Mouse (Mus musculus) midbrain, embryonic 16.5 days (tissue): ENCODE results near the gene Ptprt. TPM values are rescaled to one million over a fixed set of nuclear protein-coding genes. Genes with fewer than 3 reads are reported as not detected.

Experiments used
- ATAC-seq: fragments of 200-750 bp; cut with Nextera tagmentation; 2 replicates; pipeline ENCODE4 v1.8.0; 2017; ENCODE audit warnings: moderate TSS enrichment
- H3K27ac ChIP-seq: fragments of 300-500 bp; sonication (generic); 2 replicates; pipeline ENCODE4 v1.5.1; 2014; ENCODE audit warnings: mild to moderate bottlenecking, low read length, mixed read lengths
- H3K27me3 ChIP-seq: fragments of 300-500 bp; sonication (generic); 2 replicates; pipeline ENCODE4 v1.6.1; 2014; ENCODE audit warnings: low read depth, low read length, mixed read lengths; ENCODE audit not compliant: control insufficient read depth, insufficient read depth
- H3K36me3 ChIP-seq: fragments of 300-500 bp; sonication (generic); 2 replicates; pipeline ENCODE4 v1.6.1; 2014; ENCODE audit warnings: mild to moderate bottlenecking, low read length, moderate library complexity, mixed read lengths; ENCODE audit not compliant: control insufficient read depth, insufficient read depth
- H3K4me1 ChIP-seq: fragments of 300-500 bp; sonication (generic); 2 replicates; pipeline ENCODE4 v1.6.1; 2014; ENCODE audit warnings: mild to moderate bottlenecking, low read length, mixed read lengths; ENCODE audit not compliant: control insufficient read depth, insufficient read depth
- H3K4me2 ChIP-seq: fragments of 300-500 bp; sonication (generic); 2 replicates; pipeline ENCODE4 v1.6.1; 2014; ENCODE audit warnings: mild to moderate bottlenecking, low read length, mixed read lengths
- H3K4me3 ChIP-seq: fragments of 300-500 bp; sonication (generic); 2 replicates; pipeline ENCODE4 v1.5.1; 2014; ENCODE audit warnings: low read depth, mild to moderate bottlenecking, low read length, moderate library complexity, mixed read lengths
- H3K9ac ChIP-seq: fragments of 300-500 bp; sonication (generic); 2 replicates; pipeline ENCODE4 v1.6.1; 2014; ENCODE audit warnings: low read depth, low read length, mixed read lengths
- H3K9me3 ChIP-seq: fragments of 300-500 bp; sonication (generic); replicated peaks from 2 replicates; pipeline ENCODE4 v1.6.1; 2014; ENCODE audit warnings: mild to moderate bottlenecking, low read length, mixed read lengths; ENCODE audit not compliant: control insufficient read depth, poor library complexity, severe bottlenecking
- WGBS: fragments of 180-500 bp; shearing (Covaris S2); extraction: QIAGEN DNeasy Blood & Tissue Kit; methylation state at CpG from one replicate; pipeline ENCODE4 v1.1.7; 2014; 5-methylcytosine and 5-hydroxymethylcytosine counted together
- polyA plus RNA-seq: library from polyadenylated mRNA; unstranded; fragments of >200 nt; fragmentation: Nextera tagmentation; extraction: Ambion mirVana; gene quantifications from 2 replicates; pipeline ENCODE4 v1.2.1, GENCODE M21; 2015

Ptprt gene
- polyA plus RNA-seq, 1 experiment from 2014 or later: 12.4 TPM

DNA sequence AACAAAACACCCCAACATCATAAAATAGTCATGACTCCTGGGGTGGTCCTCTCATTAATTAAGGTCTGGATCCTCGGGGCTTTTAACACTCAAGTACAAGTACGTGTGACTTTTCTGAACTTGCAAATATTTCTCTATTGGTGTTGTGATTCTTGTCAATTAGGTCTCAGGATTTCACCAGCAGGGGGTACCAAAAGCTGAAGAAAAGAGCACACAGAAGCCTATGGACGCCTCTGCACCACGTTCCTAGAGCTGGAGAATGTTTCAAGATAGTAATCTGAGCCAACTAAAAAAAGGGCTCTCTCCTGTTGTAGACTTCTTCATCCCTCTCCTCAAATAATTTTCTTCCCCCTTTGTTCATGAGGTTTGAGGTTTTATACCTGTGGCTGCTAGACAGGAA lies 1000.1 kb downstream of the Ptprt start:
- WGBS: 29% methylated on average over 4 of the region's 4 CpGs
- H3K27ac ChIP-seq: no peak overlapping the region
- peaks cover 8% of the 10 kb centered on the region; the same call in 1 of the 2 replicates for H3K4me1 ChIP-seq
- H3K4me3 ChIP-seq: no peak overlapping the region
- H3K9me3 ChIP-seq: no peaks in the 10 kb centered on the region
- no peaks in the 10 kb centered on the region for H3K36me3 ChIP-seq
- H3K9ac ChIP-seq: no peak overlapping the region
- no peak for ATAC-seq
- no peak overlapping the region for H3K4me2 ChIP-seq
- no peaks in the 10 kb centered on the region for H3K27me3 ChIP-seq

DNA sequence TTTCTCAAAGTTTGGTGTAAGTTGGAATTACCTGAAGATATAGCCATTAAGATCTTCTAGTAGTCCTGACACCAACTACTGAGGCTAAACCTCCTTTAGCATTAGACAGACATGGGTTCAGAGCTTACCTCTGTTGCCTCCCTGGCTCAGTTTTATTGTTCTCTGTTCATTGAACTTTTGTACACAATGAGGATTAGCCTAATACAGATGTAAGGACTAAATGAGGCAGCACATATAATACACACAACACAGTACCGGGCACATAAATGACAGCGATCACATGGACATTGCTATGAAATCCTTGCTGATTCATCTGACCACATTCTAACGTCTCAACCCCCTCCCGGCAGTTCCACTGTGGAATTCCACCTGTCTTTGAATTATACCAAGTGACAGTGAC lies 1003.9 kb downstream of the Ptprt start:
- H3K27ac ChIP-seq: no peak overlapping the region
- 73% methylated on average over 4 of the region's 4 CpGs for WGBS

DNA sequence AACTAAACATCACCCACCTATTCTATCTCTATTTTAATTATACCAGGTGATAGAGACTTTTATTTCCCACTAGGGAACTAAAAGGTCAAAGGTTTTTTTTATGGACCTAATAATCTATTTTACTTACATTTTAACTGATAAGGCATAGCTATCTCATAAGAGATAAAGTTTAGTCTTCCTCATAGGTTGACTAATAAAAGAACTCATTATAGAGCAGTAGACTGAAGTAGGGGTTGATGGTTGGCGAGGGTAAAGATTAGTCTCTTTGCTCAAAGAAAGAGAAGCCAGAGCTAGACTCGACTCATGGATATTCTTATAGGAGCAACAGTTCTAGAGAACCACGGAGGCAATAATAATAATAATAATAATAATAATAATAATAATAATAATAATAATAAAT lies 1004.3 kb downstream of the Ptprt start:
- no peak for ATAC-seq
- Histone ChIP-seq H3K9ac (no peak overlapping the region), H3K4me2 (no peak overlapping the region), H3K9me3 (no peaks in the 10 kb centered on the region), H3K36me3 (no peaks in the 10 kb centered on the region), H3K27ac (no peak overlapping the region), H3K4me3 (no peak overlapping the region), H3K4me1 (no peaks in the 10 kb centered on the region; the same call in 1 of the 2 replicates), H3K27me3 (no peaks in the 10 kb centered on the region)
- 98% methylated on average over 3 of the region's 3 CpGs for WGBS

More for the DNA sequence above, 1003.9 kb downstream of the Ptprt start:
- H3K9ac ChIP-seq: no peak overlapping the region
- no peaks in the 10 kb centered on the region for H3K9me3 ChIP-seq
- H3K36me3 ChIP-seq: no peaks in the 10 kb centered on the region
- H3K4me1 ChIP-seq: peaks cover 3% of the 10 kb centered on the region; the same call in 1 of the 2 replicates
- no peak overlapping the region for H3K4me3 ChIP-seq
- no peak overlapping the region for H3K4me2 ChIP-seq
- no peaks in the 10 kb centered on the region for H3K27me3 ChIP-seq
- ATAC-seq: no peak

DNA sequence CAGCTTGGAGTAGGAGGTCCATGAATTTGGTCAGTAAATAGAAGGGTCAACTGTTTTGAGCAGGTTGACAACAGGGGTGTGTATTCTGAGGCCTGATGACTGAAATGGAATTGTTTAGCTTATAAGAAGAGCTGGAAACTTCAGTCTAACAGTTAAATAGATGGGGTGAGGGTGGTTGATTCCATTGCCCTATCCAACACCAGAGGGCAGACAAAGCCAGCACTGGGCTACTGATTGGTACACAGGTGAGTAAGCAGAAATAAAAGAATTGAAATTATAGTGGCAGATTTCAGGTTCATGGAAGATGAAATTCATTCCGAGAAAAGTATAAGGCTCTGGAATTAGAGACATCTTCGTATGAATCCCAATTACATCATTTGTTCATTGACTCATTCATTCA lies 1020.1 kb downstream of the Ptprt start:
- H3K4me1 ChIP-seq: peaks cover 4% of the 10 kb centered on the region; the same call in 1 of the 2 replicates
- H3K4me2 ChIP-seq: no peak overlapping the region
- no peaks in the 10 kb centered on the region for H3K27me3 ChIP-seq
- no peak overlapping the region for H3K9ac ChIP-seq
- ATAC-seq: no peak
- H3K36me3 ChIP-seq: no peaks in the 10 kb centered on the region
- no peak overlapping the region for H3K27ac ChIP-seq
- no peak overlapping the region for H3K4me3 ChIP-seq
- WGBS: 87% methylated on average over 2 of the region's 2 CpGs
- no peaks in the 10 kb centered on the region for H3K9me3 ChIP-seq

DNA sequence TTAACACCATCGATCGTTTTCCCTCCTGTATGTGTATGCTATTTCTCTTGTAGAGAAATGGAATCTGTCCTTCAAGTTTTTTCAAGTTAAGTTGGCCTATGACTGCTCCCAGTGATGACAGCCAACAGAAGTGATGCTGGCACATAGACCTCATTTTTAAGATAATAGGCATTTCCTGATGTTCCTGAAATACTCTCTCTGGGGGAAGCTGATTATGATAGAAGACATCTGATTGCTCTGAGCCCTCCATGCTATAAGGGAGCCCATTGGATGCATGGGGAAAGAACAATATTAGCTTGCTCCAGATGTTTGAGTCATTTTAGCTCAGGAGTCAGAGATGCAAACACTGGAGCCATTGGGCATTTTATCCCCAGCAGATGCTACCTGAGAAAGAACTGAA lies 1026.9 kb downstream of the Ptprt start:
- H3K4me2 ChIP-seq: no peak overlapping the region
- H3K27ac ChIP-seq: no peak overlapping the region
- WGBS: 95% methylated on average over 2 of the region's 2 CpGs
- no peaks in the 10 kb centered on the region for H3K27me3 ChIP-seq
- H3K9me3 ChIP-seq: no peaks in the 10 kb centered on the region
- ATAC-seq: no peak
- H3K4me3 ChIP-seq: no peak overlapping the region
- no peaks in the 10 kb centered on the region for H3K4me1 ChIP-seq
- H3K36me3 ChIP-seq: no peaks in the 10 kb centered on the region
- no peak overlapping the region for H3K9ac ChIP-seq

DNA sequence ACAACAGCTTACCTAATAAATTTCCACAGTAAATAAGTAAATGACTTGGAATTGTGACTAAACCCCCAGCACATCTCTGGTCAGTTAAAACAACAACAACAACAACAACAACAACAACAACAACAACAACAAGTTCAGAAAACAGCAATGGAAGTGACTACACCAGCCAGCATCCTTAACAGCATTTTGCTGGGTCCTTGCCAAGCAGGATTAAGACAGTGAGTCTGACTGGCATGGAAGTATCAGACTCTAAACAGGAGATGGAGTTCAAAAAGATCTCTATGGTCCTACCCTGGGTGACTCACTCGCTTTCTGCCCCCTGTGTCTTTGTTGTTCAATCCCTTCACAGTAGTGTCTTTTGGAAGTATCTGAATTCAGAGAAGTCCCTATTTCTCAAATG lies 1035.1 kb downstream of the Ptprt start:
- Histone ChIP-seq H3K4me3 (no peak overlapping the region), H3K4me2 (no peak overlapping the region), H3K4me1 (no peaks in the 10 kb centered on the region), H3K36me3 (no peaks in the 10 kb centered on the region), H3K9me3 (no peaks in the 10 kb centered on the region), H3K27me3 (no peaks in the 10 kb centered on the region), H3K27ac (no peak overlapping the region), H3K9ac (no peak overlapping the region)
- ATAC-seq: no peak
- WGBS: 74% methylated on average over 1 of the region's 1 CpGs

DNA sequence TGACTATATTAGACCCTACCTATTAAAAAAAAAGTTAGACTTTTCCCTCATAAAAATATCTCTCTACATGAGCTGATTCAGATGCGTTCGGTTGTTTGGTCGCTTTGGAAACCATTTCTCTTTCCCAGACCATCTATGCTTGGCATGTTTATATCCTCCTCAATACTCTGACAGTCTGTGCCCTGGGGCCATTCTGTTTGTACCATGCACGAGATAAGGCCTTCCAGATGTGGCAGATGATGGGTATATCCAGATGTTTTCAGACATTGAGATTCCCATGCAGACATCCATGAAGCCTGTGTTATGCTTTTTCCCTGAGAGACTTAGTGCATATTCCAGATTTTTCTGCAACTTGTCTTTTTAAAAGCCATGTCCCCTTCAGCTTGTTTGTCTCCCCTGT lies 1052.5 kb downstream of the Ptprt start:
- no peak overlapping the region for H3K4me2 ChIP-seq
- no peaks in the 10 kb centered on the region for H3K9me3 ChIP-seq
- no peak overlapping the region for H3K27ac ChIP-seq
- no peak overlapping the region for H3K9ac ChIP-seq
- no peaks in the 10 kb centered on the region for H3K4me1 ChIP-seq
- H3K4me3 ChIP-seq: no peak overlapping the region
- WGBS: 81% methylated on average over 4 of the region's 4 CpGs
- no peaks in the 10 kb centered on the region for H3K36me3 ChIP-seq
- no peak for ATAC-seq
- H3K27me3 ChIP-seq: no peaks in the 10 kb centered on the region

DNA sequence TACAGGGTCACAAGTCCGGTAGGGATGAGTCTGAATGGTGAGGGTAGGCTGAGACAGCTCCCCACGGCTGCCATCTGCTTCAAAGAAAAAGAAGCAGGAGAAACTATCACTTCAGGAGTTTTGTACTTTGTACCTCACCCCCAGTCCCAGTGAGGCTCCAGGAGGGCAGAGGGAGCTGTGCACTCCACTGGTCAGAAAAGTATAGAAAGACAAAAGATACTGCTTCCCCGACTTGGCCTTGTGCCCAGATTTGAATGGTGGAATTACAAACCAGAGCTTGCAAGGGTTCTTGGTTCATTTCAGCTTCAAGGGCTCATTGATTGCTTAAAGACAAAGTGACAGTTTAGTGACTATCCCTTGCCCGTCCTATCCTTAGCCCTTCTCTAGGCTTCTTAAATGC lies 1053.6 kb downstream of the Ptprt start:
- H3K27me3 ChIP-seq: no peaks in the 10 kb centered on the region
- no peak overlapping the region for H3K4me3 ChIP-seq
- WGBS: 65% methylated on average over 4 of the region's 4 CpGs
- H3K27ac ChIP-seq: no peak overlapping the region
- no peaks in the 10 kb centered on the region for H3K36me3 ChIP-seq
- no peak overlapping the region for H3K4me2 ChIP-seq
- no peaks in the 10 kb centered on the region for H3K4me1 ChIP-seq
- no peak for ATAC-seq
- H3K9ac ChIP-seq: no peak overlapping the region
- H3K9me3 ChIP-seq: no peaks in the 10 kb centered on the region

DNA sequence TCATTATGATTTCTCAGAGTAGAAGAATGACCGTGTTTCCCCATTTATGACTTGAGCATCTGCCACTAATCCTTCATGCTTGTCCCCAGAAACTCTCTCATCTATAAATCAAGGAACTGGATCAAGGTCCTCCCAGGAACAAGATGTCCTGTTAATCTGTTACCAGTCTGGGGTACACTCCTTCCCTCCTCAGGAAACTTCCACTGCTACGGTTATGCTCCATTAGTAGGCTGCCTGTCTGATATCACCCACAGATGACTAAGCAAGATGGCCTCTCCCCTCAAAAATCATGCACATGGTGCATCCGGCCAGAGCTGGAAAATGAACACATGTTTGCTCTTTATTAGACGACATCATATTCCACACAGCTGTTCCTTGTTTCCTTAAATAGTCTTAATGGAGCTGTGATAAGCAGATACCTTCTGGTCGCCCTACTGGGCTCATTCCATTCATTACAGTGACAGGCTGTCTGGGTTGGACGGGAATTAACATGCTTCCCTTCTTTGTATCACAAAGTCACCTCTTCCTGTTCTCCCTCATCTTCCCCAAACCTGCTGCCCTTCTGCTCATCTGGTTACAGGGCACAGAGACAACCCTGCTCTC lies 1060.6 kb downstream of the Ptprt start:
- Histone ChIP-seq H3K4me1 (no peaks in the 10 kb centered on the region), H3K27me3 (no peaks in the 10 kb centered on the region), H3K27ac (no peak overlapping the region), H3K4me3 (no peak overlapping the region), H3K36me3 (no peaks in the 10 kb centered on the region), H3K9ac (no peak overlapping the region), H3K9me3 (no peaks in the 10 kb centered on the region), H3K4me2 (no peak overlapping the region)
- 77% methylated on average over 6 of the region's 6 CpGs for WGBS
- no peak for ATAC-seq
